Mouse (Mus musculus) intestine, embryonic 15.5 days (tissue): ENCODE data around the gene Mrnip. TPM values are rescaled to one million over a fixed set of nuclear protein-coding genes. Genes with fewer than 3 reads are reported as not detected.

Experiments used
- ATAC-seq: fragments of 200-750 bp; cut with Nextera tagmentation; 2 replicates; pipeline ENCODE4 v1.8.0; 2017; ENCODE audit warnings: moderate TSS enrichment, moderate library complexity
- H3K27ac ChIP-seq: fragments of 300-500 bp; sonication (generic); 2 replicates; pipeline ENCODE4 v1.5.1; 2015; ENCODE audit warnings: mild to moderate bottlenecking, inconsistent platforms
- H3K27me3 ChIP-seq: fragments of 300-500 bp; sonication (generic); replicated peaks from 2 replicates; pipeline ENCODE4 v1.6.1; 2015; ENCODE audit warnings: inconsistent platforms
- H3K36me3 ChIP-seq: fragments of 300-500 bp; sonication (generic); 2 replicates; pipeline ENCODE4 v1.6.1; 2015; ENCODE audit warnings: inconsistent platforms
- H3K4me1 ChIP-seq: fragments of 300-500 bp; sonication (generic); replicated peaks from 2 replicates; pipeline ENCODE4 v1.6.1; 2015; ENCODE audit warnings: inconsistent platforms
- H3K4me2 ChIP-seq: fragments of 300-500 bp; sonication (generic); replicated peaks from 2 replicates; pipeline ENCODE4 v1.6.1; 2015; ENCODE audit warnings: mild to moderate bottlenecking, inconsistent platforms
- H3K4me3 ChIP-seq: fragments of 300-500 bp; sonication (generic); replicated peaks from 2 replicates; pipeline ENCODE4 v1.5.1; 2015; ENCODE audit warnings: inconsistent platforms
- H3K9ac ChIP-seq: fragments of 300-500 bp; sonication (generic); 2 replicates; pipeline ENCODE4 v1.6.1; 2015; ENCODE audit warnings: inconsistent platforms
- H3K9me3 ChIP-seq: fragments of 300-500 bp; sonication (generic); 2 replicates; pipeline ENCODE4 v1.6.1; 2016; ENCODE audit warnings: inconsistent platforms
- WGBS: fragments of 180-500 bp; shearing (Covaris S2); methylation state at CpG from one replicate; pipeline ENCODE4 v1.1.7; 2015; 5-methylcytosine and 5-hydroxymethylcytosine counted together
- polyA plus RNA-seq: library from polyadenylated mRNA; unstranded; fragments of >200 nt; fragmentation: Nextera tagmentation; extraction: Ambion mirVana; gene quantifications from 2 replicates; pipeline ENCODE4 v1.2.1, GENCODE M21; 2015

Mrnip gene
- polyA plus RNA-seq, 1 experiment from 2014 or later: 9.6 TPM

- no peak for ATAC-seq
- Histone ChIP-seq H3K9me3 (no peaks in the 10 kb centered on the region), H3K9ac (no peak overlapping the region), H3K4me3 (no peak overlapping the region), H3K27me3 (no peaks in the 10 kb centered on the region), H3K27ac (no peak overlapping the region), H3K4me2 (no peak overlapping the region), H3K36me3 (peaks cover 65% of the 10 kb centered on the region), H3K4me1 (no peaks in the 10 kb centered on the region)
- WGBS: 96% methylated on average over 11 of the region's 11 CpGs
Observed at GRCm38 (mm10) chr11:50147958-50148476, 26.2 kb upstream of the Mrnip start.

- Histone ChIP-seq H3K27me3 (no peaks in the 10 kb centered on the region), H3K4me1 (no peaks in the 10 kb centered on the region), H3K4me3 (no peak overlapping the region), H3K9ac (no peak overlapping the region), H3K27ac (no peak overlapping the region), H3K36me3 (peaks cover 62% of the 10 kb centered on the region), H3K9me3 (no peaks in the 10 kb centered on the region), H3K4me2 (no peak overlapping the region)
- 85% methylated on average over 7 of the region's 7 CpGs for WGBS
- ATAC-seq: no peak
Observed at GRCm38 (mm10) chr11:50149200-50149599, 25.0 kb upstream of the Mrnip start.

- Histone ChIP-seq H3K27ac (no peak overlapping the region), H3K27me3 (no peaks in the 10 kb centered on the region), H3K4me2 (no peak overlapping the region), H3K9me3 (no peaks in the 10 kb centered on the region), H3K4me1 (no peaks in the 10 kb centered on the region), H3K9ac (no peak overlapping the region), H3K4me3 (no peak overlapping the region), H3K36me3 (peaks cover 62% of the 10 kb centered on the region)
- ATAC-seq: no peak
- 88% methylated on average over 9 of the region's 9 CpGs for WGBS
Observed at GRCm38 (mm10) chr11:50149603-50150150, 24.6 kb upstream of the Mrnip start.

GRCm38 (mm10) chr11:50151374-50151773 lies 22.9 kb upstream of the Mrnip start:
- 92% methylated on average over 3 of the region's 3 CpGs for WGBS
- H3K36me3 ChIP-seq: peaks cover 58% of the 10 kb centered on the region

GRCm38 (mm10) chr11:50154166-50154565 lies 20.1 kb upstream of the Mrnip start:
- no peak overlapping the region for H3K4me3 ChIP-seq
- no peak overlapping the region for H3K4me2 ChIP-seq
- no peaks in the 10 kb centered on the region for H3K9me3 ChIP-seq
- H3K4me1 ChIP-seq: no peaks in the 10 kb centered on the region
- H3K36me3 ChIP-seq: peaks cover 64% of the 10 kb centered on the region
- no peak overlapping the region for H3K9ac ChIP-seq
- no peak overlapping the region for H3K27ac ChIP-seq
- H3K27me3 ChIP-seq: no peaks in the 10 kb centered on the region
- WGBS: 78% methylated on average over 9 of the region's 9 CpGs
- ATAC-seq: no peak

More at GRCm38 (mm10) chr11:50151374-50151773, 22.9 kb upstream of the Mrnip start:
- Histone ChIP-seq H3K4me3 (no peak overlapping the region), H3K4me2 (no peak overlapping the region), H3K9me3 (no peaks in the 10 kb centered on the region), H3K4me1 (no peaks in the 10 kb centered on the region), H3K9ac (no peak overlapping the region), H3K27ac (no peak overlapping the region), H3K27me3 (no peaks in the 10 kb centered on the region)
- ATAC-seq: no peak

- no peak overlapping the region for H3K4me2 ChIP-seq
- H3K27me3 ChIP-seq: no peaks in the 10 kb centered on the region
- ATAC-seq: no peak
- no peak overlapping the region for H3K9ac ChIP-seq
- no peaks in the 10 kb centered on the region for H3K4me1 ChIP-seq
- no peaks in the 10 kb centered on the region for H3K9me3 ChIP-seq
- H3K4me3 ChIP-seq: no peak overlapping the region
- no peak overlapping the region for H3K27ac ChIP-seq
- H3K36me3 ChIP-seq: peaks cover 60% of the 10 kb centered on the region
- 85% methylated on average over 12 of the region's 12 CpGs for WGBS
Observed at GRCm38 (mm10) chr11:50154777-50155520, 19.3 kb upstream of the Mrnip start.

GRCm38 (mm10) chr11:50155785-50156184 lies 18.5 kb upstream of the Mrnip start:
- no peak overlapping the region for H3K4me3 ChIP-seq
- WGBS: 89% methylated on average over 2 of the region's 2 CpGs
- H3K9ac ChIP-seq: no peak overlapping the region
- no peaks in the 10 kb centered on the region for H3K9me3 ChIP-seq
- no peaks in the 10 kb centered on the region for H3K27me3 ChIP-seq
- H3K27ac ChIP-seq: no peak overlapping the region
- H3K4me2 ChIP-seq: no peak overlapping the region
- H3K36me3 ChIP-seq: peaks cover 56% of the 10 kb centered on the region
- no peaks in the 10 kb centered on the region for H3K4me1 ChIP-seq
- ATAC-seq: no peak

- ATAC-seq: no peak
- Histone ChIP-seq H3K9ac (no peak overlapping the region), H3K4me2 (no peak overlapping the region), H3K4me1 (no peaks in the 10 kb centered on the region), H3K4me3 (no peak overlapping the region), H3K27me3 (no peaks in the 10 kb centered on the region), H3K36me3 (peaks cover 47% of the 10 kb centered on the region), H3K27ac (no peak overlapping the region), H3K9me3 (no peaks in the 10 kb centered on the region)
- WGBS: 90% methylated on average over 16 of the region's 16 CpGs
Observed at GRCm38 (mm10) chr11:50156725-50157258, 17.5 kb upstream of the Mrnip start.

GRCm38 (mm10) chr11:50158346-50158745 lies 15.9 kb upstream of the Mrnip start:
- 90% methylated on average over 7 of the region's 7 CpGs for WGBS
- Histone ChIP-seq H3K4me2 (no peak overlapping the region), H3K9me3 (no peaks in the 10 kb centered on the region), H3K4me1 (no peaks in the 10 kb centered on the region), H3K9ac (no peak overlapping the region), H3K27ac (no peak overlapping the region), H3K27me3 (no peaks in the 10 kb centered on the region), H3K4me3 (no peak overlapping the region), H3K36me3 (peaks cover 40% of the 10 kb centered on the region)
- no peak for ATAC-seq

- H3K9me3 ChIP-seq: no peaks in the 10 kb centered on the region
Observed at GRCm38 (mm10) chr11:50159347-50159746, 14.9 kb upstream of the Mrnip start.

GRCm38 (mm10) chr11:50161578-50162304 lies 12.5 kb upstream of the Mrnip start:
- H3K4me1 ChIP-seq: no peaks in the 10 kb centered on the region
- H3K27me3 ChIP-seq: no peaks in the 10 kb centered on the region
- H3K4me2 ChIP-seq: no peak overlapping the region
- peak; percentile 66 for ATAC-seq
- no peak overlapping the region for H3K9ac ChIP-seq
- WGBS: 65% methylated on average over 10 of the region's 10 CpGs
- no peak overlapping the region for H3K27ac ChIP-seq
- H3K9me3 ChIP-seq: no peaks in the 10 kb centered on the region
- peaks cover 39% of the 10 kb centered on the region for H3K36me3 ChIP-seq
- no peak overlapping the region for H3K4me3 ChIP-seq

More at GRCm38 (mm10) chr11:50159347-50159746, 14.9 kb upstream of the Mrnip start:
- no peaks in the 10 kb centered on the region for H3K4me1 ChIP-seq
- WGBS: 71% methylated on average over 4 of the region's 4 CpGs
- no peak for ATAC-seq
- H3K9ac ChIP-seq: no peak overlapping the region
- H3K4me3 ChIP-seq: no peak overlapping the region
- H3K27me3 ChIP-seq: no peaks in the 10 kb centered on the region
- no peak overlapping the region for H3K4me2 ChIP-seq
- peaks cover 47% of the 10 kb centered on the region for H3K36me3 ChIP-seq
- H3K27ac ChIP-seq: no peak overlapping the region

- Histone ChIP-seq H3K27me3 (no peaks in the 10 kb centered on the region), H3K4me1 (no peaks in the 10 kb centered on the region), H3K9me3 (no peaks in the 10 kb centered on the region), H3K4me2 (no peak overlapping the region), H3K27ac (no peak overlapping the region), H3K4me3 (no peak overlapping the region), H3K36me3 (peaks cover 32% of the 10 kb centered on the region; the same call in 1 of the 2 replicates), H3K9ac (no peak overlapping the region)
- 87% methylated on average over 3 of the region's 3 CpGs for WGBS
- ATAC-seq: no peak
Observed at GRCm38 (mm10) chr11:50162338-50163050, 11.8 kb upstream of the Mrnip start.
